13 mouse cellular contexts compared by ENCODE assay signal in the genomic region with DNA sequence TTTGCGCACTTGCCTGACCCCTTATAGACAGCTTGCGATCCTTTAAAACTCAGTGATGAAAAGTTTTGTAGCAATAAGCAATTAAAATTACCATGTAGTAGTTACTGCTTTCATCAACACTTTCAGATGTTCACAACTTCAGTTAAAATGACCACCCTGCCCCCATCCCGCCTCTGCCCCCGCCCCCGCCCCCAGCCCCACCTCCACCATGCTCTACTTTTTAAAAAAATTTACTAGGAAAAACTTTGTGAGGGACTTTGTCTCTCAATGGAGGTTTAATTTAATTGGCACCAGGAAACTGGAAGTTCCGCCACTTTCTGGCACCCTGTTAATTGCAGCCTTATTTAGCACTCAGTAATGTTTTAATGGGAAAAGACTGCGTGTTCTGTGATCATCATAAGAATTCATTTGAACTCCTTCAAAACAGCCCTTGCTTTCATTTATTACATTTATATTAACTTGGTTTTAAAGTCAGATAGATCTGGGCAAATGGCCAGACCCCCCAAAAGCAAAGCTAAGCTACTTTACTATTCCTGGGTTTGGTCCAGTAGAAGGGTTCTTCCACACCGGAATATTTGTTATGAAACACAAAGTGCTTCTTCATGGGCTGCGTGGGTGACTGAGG.
DNase-seq lines count a peak whose midpoint lies in the region; ATAC-seq and TF ChIP-seq lines count a peak whose summit lies in the region.
"Had no signal": no experiment of that assay in that cellular context is flagged by ENCODE, and none has a peak within 500 bp of the region (broad histone marks: within the 10 kb centered on the region; RNA-seq: fewer than 3 reads in every experiment).

No protein-coding gene starts in this region.

- no peak overlapping the region for H3K4me3 ChIP-seq in hindbrain, embryonic 16.5 days (ENCODE audit: low read length)
- no peak overlapping the region for H3K4me3 ChIP-seq in hindbrain, embryonic 11.5 days (ENCODE audit: low read depth, low read length)
- H3K4me3 ChIP-seq in limb, embryonic 14.5 days (replicated peaks; ENCODE audit: low read length), result no peak overlapping the region
- no peak overlapping the region for H3K4me3 ChIP-seq in neural tube, embryonic 15.5 days (replicated peaks)
- H3K4me3 ChIP-seq: embryonic facial prominence, embryonic 12.5 days; liver, embryonic 13.5 days had no signal

- H3K27me3 ChIP-seq in hindbrain, embryonic 16.5 days (replicated peaks; ENCODE audit: control insufficient read depth, insufficient read depth, low read length), result no peaks in the 10 kb centered on the region
- H3K27me3 ChIP-seq in hindbrain, embryonic 11.5 days (ENCODE audit: control insufficient read depth, insufficient read depth, low read length), result no peaks in the 10 kb centered on the region
- H3K27me3 ChIP-seq in limb, embryonic 14.5 days (ENCODE audit: control insufficient read depth, insufficient read depth, low read length), result no peaks in the 10 kb centered on the region
- H3K27me3 ChIP-seq in neural tube, embryonic 15.5 days (replicated peaks), result no peaks in the 10 kb centered on the region
- H3K27me3 ChIP-seq: embryonic facial prominence, embryonic 12.5 days; liver, embryonic 13.5 days; Patski had no signal

- TF ChIP-seq POLR2A in limb, embryonic 14.5 days (IDR thresholded peaks at IDR 0.05; ENCODE audit: borderline replicate concordance, extremely low read depth, insufficient read depth, insufficient read length), result no peak

- DNase-seq in hindbrain, embryonic 11.5 days (ENCODE audit: low spot score), result no peak
- peak; percentile 10 for DNase-seq in right cerebral cortex, adult 18-20 months
- DNase-seq in right cerebral cortex, postnatal 14 days, result no peak
- DNase-seq in layer of hippocampus, adult 11-12 months (ENCODE audit: low spot score), result peak; percentile 19
- DNase-seq in limb, embryonic 14.5 days (ENCODE audit: low spot score), result peak; percentile 84
- DNase-seq in heart, adult 11 months, result no peak
- DNase-seq: heart, postnatal 4 days; liver, embryonic 13.5 days had no signal

- H3K9ac ChIP-seq in hindbrain, embryonic 16.5 days (ENCODE audit: low read depth, low read length), result no peak overlapping the region
- no peak overlapping the region for H3K9ac ChIP-seq in hindbrain, embryonic 11.5 days (ENCODE audit: low read depth, low read length)
- no peak overlapping the region for H3K9ac ChIP-seq in limb, embryonic 14.5 days (ENCODE audit: low read depth, low read length, severe bottlenecking)
- H3K9ac ChIP-seq in neural tube, embryonic 15.5 days (replicated peaks), result no peak overlapping the region
- H3K9ac ChIP-seq: embryonic facial prominence, embryonic 12.5 days; liver, embryonic 13.5 days had no signal

- H3K4me2 ChIP-seq in hindbrain, embryonic 16.5 days (ENCODE audit: low read length), result no peak overlapping the region
- no peak overlapping the region for H3K4me2 ChIP-seq in hindbrain, embryonic 11.5 days (replicated peaks; ENCODE audit: low read depth, low read length)
- H3K4me2 ChIP-seq in limb, embryonic 14.5 days (replicated peaks; ENCODE audit: low read depth, low read length, severe bottlenecking), result peak overlapping the region; percentile 28
- no peak overlapping the region for H3K4me2 ChIP-seq in neural tube, embryonic 15.5 days
- H3K4me2 ChIP-seq: embryonic facial prominence, embryonic 12.5 days; liver, embryonic 13.5 days had no signal

- H3K9me3 ChIP-seq in hindbrain, embryonic 16.5 days (ENCODE audit: control insufficient read depth, low read length), result no peaks in the 10 kb centered on the region
- no peaks in the 10 kb centered on the region for H3K9me3 ChIP-seq in hindbrain, embryonic 11.5 days (ENCODE audit: control insufficient read depth, low read length)
- no peaks in the 10 kb centered on the region for H3K9me3 ChIP-seq in limb, embryonic 14.5 days (ENCODE audit: control insufficient read depth, low read length)
- H3K9me3 ChIP-seq in neural tube, embryonic 15.5 days (replicated peaks), result no peaks in the 10 kb centered on the region
- H3K9me3 ChIP-seq: embryonic facial prominence, embryonic 12.5 days; liver, embryonic 13.5 days had no signal

- WGBS in hindbrain, embryonic 16.5 days, result 70% methylated on average over 9 of the region's 9 CpGs
- 87% methylated on average over 9 of the region's 9 CpGs for WGBS in hindbrain, embryonic 11.5 days
- 23% methylated on average over 9 of the region's 9 CpGs for WGBS in limb, embryonic 14.5 days
- WGBS in neural tube, embryonic 15.5 days, result 69% methylated on average over 9 of the region's 9 CpGs

- ATAC-seq in hindbrain, embryonic 16.5 days, result 0 out of 2 replicates have a peak, but pooled peaks have one; percentile 9
- no peak for ATAC-seq in hindbrain, embryonic 11.5 days (ENCODE audit: low FRiP score)
- peak; percentile 31 for ATAC-seq in limb, embryonic 14.5 days (ENCODE audit: low FRiP score, low read depth)
- ATAC-seq in neural tube, embryonic 15.5 days (ENCODE audit: low FRiP score), result no peak
- ATAC-seq: Patski had no signal

- H3K27ac ChIP-seq in hindbrain, embryonic 16.5 days (ENCODE audit: low read depth, low read length), result no peak overlapping the region
- H3K27ac ChIP-seq in hindbrain, embryonic 11.5 days (ENCODE audit: low read depth, low read length), result no peak overlapping the region
- H3K27ac ChIP-seq in limb, embryonic 14.5 days (replicated peaks; ENCODE audit: low read depth, low read length), result no peak overlapping the region
- no peak overlapping the region for H3K27ac ChIP-seq in neural tube, embryonic 15.5 days (replicated peaks)
- H3K27ac ChIP-seq: embryonic facial prominence, embryonic 12.5 days; liver, embryonic 13.5 days; macrophage had no signal

- no peaks in the 10 kb centered on the region for H3K36me3 ChIP-seq in hindbrain, embryonic 16.5 days (ENCODE audit: control insufficient read depth, insufficient read depth, low read length)
- H3K36me3 ChIP-seq in hindbrain, embryonic 11.5 days (ENCODE audit: control insufficient read depth, insufficient read depth, low read length), result no peaks in the 10 kb centered on the region
- H3K36me3 ChIP-seq in limb, embryonic 14.5 days (ENCODE audit: control insufficient read depth, insufficient read depth, low read length), result no peaks in the 10 kb centered on the region
- H3K36me3 ChIP-seq in neural tube, embryonic 15.5 days, result no peaks in the 10 kb centered on the region
- H3K36me3 ChIP-seq: embryonic facial prominence, embryonic 12.5 days; liver, embryonic 13.5 days had no signal

- no peaks in the 10 kb centered on the region for H3K4me1 ChIP-seq in hindbrain, embryonic 16.5 days (ENCODE audit: control insufficient read depth, insufficient read depth, low read depth, low read length)
- no peaks in the 10 kb centered on the region for H3K4me1 ChIP-seq in hindbrain, embryonic 11.5 days (replicated peaks; ENCODE audit: control insufficient read depth, insufficient read depth, low read length)
- peaks cover 8% of the 10 kb centered on the region; the same call in 1 of the 2 replicates for H3K4me1 ChIP-seq in limb, embryonic 14.5 days (ENCODE audit: control insufficient read depth, insufficient read depth, low read length)
- H3K4me1 ChIP-seq in neural tube, embryonic 15.5 days, result no peaks in the 10 kb centered on the region
- H3K4me1 ChIP-seq: embryonic facial prominence, embryonic 12.5 days; liver, embryonic 13.5 days had no signal

Comparison
In these comparisons a context has a peak if more than half of its experiments do, and no peak if none do; other contexts are left out.
1. ATAC-seq: peak in hindbrain, embryonic 16.5 days (single experiment) and limb, embryonic 14.5 days (single experiment); none in hindbrain, embryonic 11.5 days (single experiment) and neural tube, embryonic 15.5 days (single experiment).
2. DNase-seq: peak in right cerebral cortex, adult 18-20 months (single experiment), layer of hippocampus, adult 11-12 months (single experiment) and limb, embryonic 14.5 days (single experiment); none in hindbrain, embryonic 11.5 days (single experiment), right cerebral cortex, postnatal 14 days (single experiment) and heart, adult 11 months (single experiment).